Mouse (Mus musculus): ENCODE measurements around the gene Slx4. TPM values are rescaled to one million over a fixed set of nuclear protein-coding genes. Genes with fewer than 3 reads are reported as not detected.
"Not testable (repeated sequence)": the region's sequence is repeated elsewhere in the genome, so short reads cannot be mapped to it uniquely, and the experiment has no call there.

The Slx4 gene
- polyA plus RNA-seq, 1 experiment from 2014 or later = 10.5 TPM

DNA sequence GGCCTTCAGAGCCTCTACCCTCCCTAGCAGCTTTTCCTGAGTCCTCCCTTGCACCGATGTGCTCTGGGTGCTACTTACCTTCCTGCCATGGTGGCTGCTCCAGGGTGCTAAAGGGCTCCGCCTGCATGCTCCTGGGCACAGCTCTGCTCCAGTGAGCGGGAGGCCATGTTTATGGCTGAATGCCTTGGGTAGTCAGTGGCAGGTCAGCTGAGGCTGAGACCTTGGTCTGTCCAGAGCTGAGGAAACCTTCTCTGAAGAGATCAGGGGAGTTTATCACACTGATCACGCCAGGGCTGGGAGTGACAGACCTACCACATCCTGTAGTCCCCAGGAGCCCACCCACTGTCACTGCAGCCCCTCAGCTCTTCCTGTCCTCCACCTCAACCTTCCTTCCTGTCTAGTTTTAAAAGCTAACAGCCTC is 27.3 kb downstream of the Slx4 start, which contains the start of gene Nlrc3:
Gene Nlrc3, minus strand, starts transcription at position 382 of the 421 bp plus-strand sequence.
- Histone ChIP-seq H3K27me3 (replicated peaks; ENCODE audit: control insufficient read depth, insufficient read depth, low read length) (no peaks in the 10 kb centered on the region), H3K27ac (ENCODE audit: low read length) (no peak within 1 kb of the TSS), H3K4me1 (ENCODE audit: control insufficient read depth, insufficient read depth, low read length) (peaks cover 8% of the 10 kb centered on the region), H3K36me3 (ENCODE audit: control insufficient read depth, insufficient read depth, low read length) (peaks cover 19% of the 10 kb centered on the region), H3K4me3 (ENCODE audit: low read length) (peak within 1 kb of the TSS; percentile 9), H3K9me3 (ENCODE audit: control insufficient read depth, low read length) (no peaks in the 10 kb centered on the region), H3K4me2 (ENCODE audit: low read depth, low read length) (0 out of 2 replicates have a peak within 1 kb of the TSS, but pooled peaks have one; percentile 9), H3K9ac (ENCODE audit: low read depth, low read length) (no peak within 1 kb of the TSS)
- WGBS = 67% methylated on average over 4 of the region's 4 CpGs
- ATAC-seq = peak; percentile 34

DNA sequence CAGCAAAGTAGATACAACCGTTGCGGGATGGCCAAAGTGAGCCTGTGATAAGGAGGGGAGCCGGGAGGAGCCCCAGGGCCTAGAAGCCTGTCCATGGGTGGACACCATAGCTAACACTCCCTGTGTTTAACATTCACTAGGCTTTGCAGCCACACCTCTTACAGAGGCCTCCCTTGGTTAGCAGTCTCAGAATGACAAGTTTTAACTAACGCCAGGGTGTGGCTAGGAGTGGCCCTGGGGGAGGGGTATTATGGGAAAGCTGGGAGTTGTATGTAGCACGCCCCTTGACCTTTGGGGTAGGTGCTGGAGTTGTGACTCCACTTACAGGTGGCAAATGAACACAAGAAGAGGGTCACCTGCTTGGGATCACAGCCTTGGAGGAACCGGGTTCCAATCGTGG is 27.9 kb downstream of the Slx4 start:
- Histone ChIP-seq H3K9ac (ENCODE audit: low read depth, low read length) (no peak overlapping the region), H3K4me2 (ENCODE audit: low read depth, low read length) (no peak overlapping the region), H3K27me3 (replicated peaks; ENCODE audit: control insufficient read depth, insufficient read depth, low read length) (no peaks in the 10 kb centered on the region), H3K27ac (ENCODE audit: low read length) (no peak overlapping the region), H3K4me1 (ENCODE audit: control insufficient read depth, insufficient read depth, low read length) (peaks cover 8% of the 10 kb centered on the region), H3K4me3 (ENCODE audit: low read length) (no peak overlapping the region), H3K9me3 (ENCODE audit: control insufficient read depth, low read length) (no peaks in the 10 kb centered on the region), H3K36me3 (ENCODE audit: control insufficient read depth, insufficient read depth, low read length) (peaks cover 13% of the 10 kb centered on the region)
- WGBS = 63% methylated on average over 7 of the region's 7 CpGs
- ATAC-seq = peak; percentile 87

DNA sequence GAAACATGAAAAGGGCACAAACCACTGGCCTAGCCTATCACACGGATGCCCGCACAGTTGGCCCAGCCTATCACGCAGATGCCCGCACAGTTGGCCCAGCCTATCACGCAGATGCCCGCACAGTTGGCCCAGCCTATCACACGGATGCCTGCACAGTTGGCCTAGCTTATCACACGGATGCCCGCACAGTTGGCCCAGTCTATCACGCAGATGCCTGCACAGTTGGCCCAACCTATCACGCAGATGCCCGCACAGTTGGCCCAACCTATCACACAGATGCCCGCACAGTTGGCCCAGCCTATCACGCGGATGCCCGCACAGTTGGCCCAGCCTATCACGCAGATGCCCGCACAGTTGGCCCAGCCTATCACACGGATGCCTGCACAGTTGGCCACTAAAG is 29.1 kb downstream of the Slx4 start:
- 90% methylated on average over 19 of the region's 19 CpGs for WGBS
- H3K9ac ChIP-seq (ENCODE audit: low read depth, low read length); H3K9me3 ChIP-seq (ENCODE audit: control insufficient read depth, low read length); H3K27ac ChIP-seq (ENCODE audit: low read length); H3K4me3 ChIP-seq (ENCODE audit: low read length); H3K36me3 ChIP-seq (ENCODE audit: control insufficient read depth, insufficient read depth, low read length); H3K4me2 ChIP-seq (ENCODE audit: low read depth, low read length); H3K27me3 ChIP-seq (replicated peaks; ENCODE audit: control insufficient read depth, insufficient read depth, low read length); ATAC-seq; H3K4me1 ChIP-seq (ENCODE audit: control insufficient read depth, insufficient read depth, low read length): not testable (repeated sequence)

DNA sequence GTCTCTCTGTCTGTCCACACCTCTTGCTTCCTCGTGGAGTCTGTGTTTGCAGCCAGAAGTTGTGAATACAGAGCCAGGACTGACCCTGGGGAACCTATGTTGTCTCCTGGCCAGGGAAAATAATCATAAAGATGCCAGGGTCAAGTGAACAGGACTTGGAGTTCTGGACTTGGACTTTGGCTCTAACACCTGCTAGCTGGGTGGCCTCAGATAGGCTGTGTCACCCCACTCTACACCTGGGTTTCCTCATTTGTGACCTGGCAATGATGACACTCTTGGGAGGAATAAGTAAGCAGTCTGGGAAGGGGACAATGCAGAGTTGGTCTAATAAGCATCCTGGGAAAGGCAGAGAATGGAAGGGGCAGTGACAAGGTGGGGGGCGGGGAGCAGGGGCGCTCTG is 38.0 kb downstream of the Slx4 start:
- 80% methylated on average over 3 of the region's 3 CpGs for WGBS
- peaks cover 8% of the 10 kb centered on the region; the same call in 1 of the 2 replicates for H3K4me1 ChIP-seq (ENCODE audit: control insufficient read depth, insufficient read depth, low read length)
- H3K27me3 ChIP-seq (replicated peaks; ENCODE audit: control insufficient read depth, insufficient read depth, low read length) = no peaks in the 10 kb centered on the region
- no peaks in the 10 kb centered on the region for H3K9me3 ChIP-seq (ENCODE audit: control insufficient read depth, low read length)
- no peak overlapping the region for H3K9ac ChIP-seq (ENCODE audit: low read depth, low read length)
- no peak overlapping the region for H3K4me2 ChIP-seq (ENCODE audit: low read depth, low read length)
- peak; percentile 93 for ATAC-seq
- H3K27ac ChIP-seq (ENCODE audit: low read length) = no peak overlapping the region
- no peak overlapping the region for H3K4me3 ChIP-seq (ENCODE audit: low read length)
- no peaks in the 10 kb centered on the region for H3K36me3 ChIP-seq (ENCODE audit: control insufficient read depth, insufficient read depth, low read length)

DNA sequence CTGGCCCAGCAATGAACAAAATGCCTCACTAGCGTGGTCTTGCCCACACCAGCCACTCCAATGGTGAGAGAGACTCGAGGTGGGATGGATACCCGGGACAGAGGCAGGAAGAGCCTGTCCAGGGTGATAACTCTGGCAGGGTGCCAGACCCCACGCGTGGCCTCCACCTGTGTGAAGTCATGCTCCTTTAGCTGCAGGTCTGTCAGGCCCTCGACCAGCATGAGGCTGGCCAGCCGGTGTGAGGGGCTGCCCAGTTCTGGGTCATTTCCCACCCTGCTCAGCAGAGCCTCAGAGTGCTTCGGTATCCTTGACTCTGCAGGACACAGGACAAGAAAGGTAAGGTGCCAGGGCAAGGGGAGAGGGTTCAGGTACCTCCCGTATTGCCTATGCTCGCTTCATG is 38.6 kb downstream of the Slx4 start:
- Histone ChIP-seq H3K9ac (ENCODE audit: low read depth, low read length) (no peak overlapping the region), H3K4me3 (ENCODE audit: low read length) (no peak overlapping the region), H3K4me1 (ENCODE audit: control insufficient read depth, insufficient read depth, low read length) (peaks cover 8% of the 10 kb centered on the region; the same call in 1 of the 2 replicates), H3K4me2 (ENCODE audit: low read depth, low read length) (no peak overlapping the region), H3K27ac (ENCODE audit: low read length) (no peak overlapping the region), H3K27me3 (replicated peaks; ENCODE audit: control insufficient read depth, insufficient read depth, low read length) (no peaks in the 10 kb centered on the region), H3K36me3 (ENCODE audit: control insufficient read depth, insufficient read depth, low read length) (no peaks in the 10 kb centered on the region), H3K9me3 (ENCODE audit: control insufficient read depth, low read length) (no peaks in the 10 kb centered on the region)
- ATAC-seq = peak; percentile 51
- 69% methylated on average over 10 of the region's 10 CpGs for WGBS

DNA sequence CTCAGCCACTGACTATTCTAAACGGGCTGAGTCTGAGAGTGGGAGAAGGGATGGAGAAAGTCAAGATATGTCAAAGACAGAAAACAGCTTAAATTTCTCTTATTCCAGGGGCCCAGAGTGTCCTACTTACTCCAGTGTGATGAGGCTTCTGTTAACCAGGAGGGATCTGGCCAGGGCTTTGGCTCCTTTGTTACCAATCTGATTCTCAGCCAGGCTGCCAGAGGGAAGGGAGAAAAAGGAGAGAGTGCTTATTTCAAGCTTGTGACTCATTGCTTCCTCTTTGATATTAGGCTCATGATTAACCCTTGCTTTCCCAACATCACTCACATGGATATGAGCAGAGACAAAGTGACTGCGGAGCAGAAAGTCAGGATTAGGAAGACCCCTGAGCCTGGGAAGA is 44.3 kb downstream of the Slx4 start:
- H3K27me3 ChIP-seq (replicated peaks; ENCODE audit: control insufficient read depth, insufficient read depth, low read length) = no peaks in the 10 kb centered on the region
- ATAC-seq = no peak
- H3K36me3 ChIP-seq (ENCODE audit: control insufficient read depth, insufficient read depth, low read length) = no peaks in the 10 kb centered on the region
- no peak overlapping the region for H3K9ac ChIP-seq (ENCODE audit: low read depth, low read length)
- no peaks in the 10 kb centered on the region for H3K9me3 ChIP-seq (ENCODE audit: control insufficient read depth, low read length)
- H3K4me1 ChIP-seq (ENCODE audit: control insufficient read depth, insufficient read depth, low read length) = no peaks in the 10 kb centered on the region
- no peak overlapping the region for H3K4me3 ChIP-seq (ENCODE audit: low read length)
- H3K27ac ChIP-seq (ENCODE audit: low read length) = no peak overlapping the region
- no peak overlapping the region for H3K4me2 ChIP-seq (ENCODE audit: low read depth, low read length)
- 57% methylated on average over 2 of the region's 2 CpGs for WGBS

DNA sequence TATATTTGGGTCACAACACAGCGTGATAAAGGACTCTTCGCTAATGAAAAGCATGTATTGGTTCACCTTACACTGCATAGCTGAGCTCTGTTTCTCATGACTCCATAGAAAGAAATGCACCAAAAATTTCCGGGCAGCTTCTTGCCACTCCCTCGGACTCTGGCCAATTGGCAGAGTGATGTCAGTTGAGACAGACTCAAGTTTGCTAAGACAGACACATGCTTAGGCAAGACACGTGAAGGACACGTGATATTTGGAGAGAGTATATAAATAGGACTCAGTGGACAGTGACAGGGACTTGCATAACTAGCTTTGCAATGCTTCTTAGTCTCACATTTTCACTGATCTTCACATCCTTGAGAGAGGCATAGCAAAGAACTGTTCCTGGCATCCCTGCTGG is 47.2 kb downstream of the Slx4 start:
- Histone ChIP-seq H3K9ac (ENCODE audit: low read depth, low read length) (no peak overlapping the region), H3K4me1 (ENCODE audit: control insufficient read depth, insufficient read depth, low read length) (no peaks in the 10 kb centered on the region), H3K36me3 (ENCODE audit: control insufficient read depth, insufficient read depth, low read length) (no peaks in the 10 kb centered on the region), H3K27ac (ENCODE audit: low read length) (no peak overlapping the region), H3K4me2 (ENCODE audit: low read depth, low read length) (no peak overlapping the region), H3K27me3 (replicated peaks; ENCODE audit: control insufficient read depth, insufficient read depth, low read length) (no peaks in the 10 kb centered on the region), H3K9me3 (ENCODE audit: control insufficient read depth, low read length) (no peaks in the 10 kb centered on the region), H3K4me3 (ENCODE audit: low read length) (no peak overlapping the region)
- no peak for ATAC-seq
- 85% methylated on average over 6 of the region's 6 CpGs for WGBS

DNA sequence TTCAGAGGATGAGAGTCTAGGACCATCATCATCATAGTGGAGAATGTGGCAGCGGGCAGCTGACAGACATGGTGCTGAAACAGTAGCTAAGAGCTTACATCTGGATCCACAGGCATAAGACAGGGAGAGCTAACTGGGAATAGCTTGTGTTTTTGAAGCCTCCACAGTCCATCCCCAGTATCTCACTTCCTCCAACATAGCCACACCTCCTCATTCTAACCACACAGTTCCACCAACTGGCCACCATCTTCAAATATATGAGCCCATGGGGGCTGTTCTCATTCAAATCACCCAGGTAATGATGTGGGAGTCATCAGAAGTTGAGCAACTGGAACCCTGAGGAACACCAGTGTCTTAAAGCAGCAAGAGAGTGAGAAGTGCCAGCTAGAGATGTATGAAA is 52.4 kb downstream of the Slx4 start:
- H3K4me3 ChIP-seq (ENCODE audit: low read length) = no peak overlapping the region
- H3K36me3 ChIP-seq (ENCODE audit: control insufficient read depth, insufficient read depth, low read length) = no peaks in the 10 kb centered on the region
- H3K9ac ChIP-seq (ENCODE audit: low read depth, low read length) = no peak overlapping the region
- H3K9me3 ChIP-seq (ENCODE audit: control insufficient read depth, low read length) = no peaks in the 10 kb centered on the region
- no peaks in the 10 kb centered on the region for H3K4me1 ChIP-seq (ENCODE audit: control insufficient read depth, insufficient read depth, low read length)
- no peaks in the 10 kb centered on the region for H3K27me3 ChIP-seq (replicated peaks; ENCODE audit: control insufficient read depth, insufficient read depth, low read length)
- no peak overlapping the region for H3K4me2 ChIP-seq (ENCODE audit: low read depth, low read length)
- no peak for ATAC-seq
- no peak overlapping the region for H3K27ac ChIP-seq (ENCODE audit: low read length)
- WGBS = 90% methylated on average over 1 of the region's 1 CpGs

DNA sequence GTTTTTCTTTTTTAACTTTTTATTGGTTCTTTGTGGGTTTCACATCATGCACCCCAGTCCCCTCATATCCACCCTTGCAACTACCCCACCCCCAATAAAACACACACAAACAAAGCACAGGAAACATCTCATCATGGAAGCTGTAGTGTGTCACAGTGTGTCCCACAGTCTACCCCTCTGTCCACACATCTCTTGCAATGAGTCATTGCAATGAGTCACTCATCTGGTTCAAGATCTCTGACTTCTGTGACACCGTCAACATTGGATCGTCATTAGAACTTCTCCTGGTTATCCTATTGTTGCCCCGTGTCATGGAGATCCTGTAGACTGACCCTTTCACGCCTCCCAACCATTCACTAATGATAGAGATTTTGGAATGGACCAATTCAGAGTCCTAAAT is 68.9 kb downstream of the Slx4 start:
- WGBS = 88% methylated on average over 4 of the region's 4 CpGs

DNA sequence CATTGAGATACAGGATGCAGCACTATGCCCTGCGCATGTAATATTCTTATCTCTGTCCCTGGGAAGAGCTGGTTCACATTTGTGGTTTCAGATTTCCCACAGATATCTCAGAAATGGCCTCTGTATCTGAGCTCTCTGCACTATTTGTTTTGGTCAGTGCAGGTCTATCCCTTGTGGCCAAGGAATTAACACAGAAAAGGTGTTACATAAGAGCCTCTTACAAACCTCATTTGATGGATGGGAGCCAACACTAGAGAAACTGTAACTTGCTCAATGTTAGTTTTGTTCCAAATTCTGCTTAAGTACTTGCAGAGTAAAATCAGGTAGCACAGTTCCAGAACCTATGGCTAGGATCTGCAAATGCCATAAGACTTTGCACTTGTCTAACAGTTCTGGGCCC is 69.5 kb downstream of the Slx4 start:
- Histone ChIP-seq H3K27me3 (replicated peaks; ENCODE audit: control insufficient read depth, insufficient read depth, low read length) (no peaks in the 10 kb centered on the region), H3K4me3 (ENCODE audit: low read length) (no peak overlapping the region), H3K4me1 (ENCODE audit: control insufficient read depth, insufficient read depth, low read length) (no peaks in the 10 kb centered on the region), H3K27ac (ENCODE audit: low read length) (no peak overlapping the region), H3K9me3 (ENCODE audit: control insufficient read depth, low read length) (no peaks in the 10 kb centered on the region), H3K9ac (ENCODE audit: low read depth, low read length) (no peak overlapping the region), H3K36me3 (ENCODE audit: control insufficient read depth, insufficient read depth, low read length) (peaks cover 13% of the 10 kb centered on the region), H3K4me2 (ENCODE audit: low read depth, low read length) (no peak overlapping the region)
- ATAC-seq = no peak
- WGBS = 92% methylated on average over 1 of the region's 1 CpGs

More for the DNA sequence above, 68.9 kb downstream of the Slx4 start:
- no peak overlapping the region for H3K27ac ChIP-seq (ENCODE audit: low read length)
- H3K4me3 ChIP-seq (ENCODE audit: low read length) = no peak overlapping the region
- H3K36me3 ChIP-seq (ENCODE audit: control insufficient read depth, insufficient read depth, low read length) = peaks cover 13% of the 10 kb centered on the region
- H3K27me3 ChIP-seq (replicated peaks; ENCODE audit: control insufficient read depth, insufficient read depth, low read length) = no peaks in the 10 kb centered on the region
- no peak overlapping the region for H3K4me2 ChIP-seq (ENCODE audit: low read depth, low read length)
- no peaks in the 10 kb centered on the region for H3K9me3 ChIP-seq (ENCODE audit: control insufficient read depth, low read length)
- no peak overlapping the region for H3K9ac ChIP-seq (ENCODE audit: low read depth, low read length)
- no peaks in the 10 kb centered on the region for H3K4me1 ChIP-seq (ENCODE audit: control insufficient read depth, insufficient read depth, low read length)
- ATAC-seq = no peak
